Mouse (Mus musculus) layer of hippocampus, adult 9-11 months (tissue): ENCODE data around the gene Anks4b.

Experiments
- DNase-seq: peaks from one replicate; pipeline ENCODE4 v3.0.0; 2022

Anks4b gene

DNA sequence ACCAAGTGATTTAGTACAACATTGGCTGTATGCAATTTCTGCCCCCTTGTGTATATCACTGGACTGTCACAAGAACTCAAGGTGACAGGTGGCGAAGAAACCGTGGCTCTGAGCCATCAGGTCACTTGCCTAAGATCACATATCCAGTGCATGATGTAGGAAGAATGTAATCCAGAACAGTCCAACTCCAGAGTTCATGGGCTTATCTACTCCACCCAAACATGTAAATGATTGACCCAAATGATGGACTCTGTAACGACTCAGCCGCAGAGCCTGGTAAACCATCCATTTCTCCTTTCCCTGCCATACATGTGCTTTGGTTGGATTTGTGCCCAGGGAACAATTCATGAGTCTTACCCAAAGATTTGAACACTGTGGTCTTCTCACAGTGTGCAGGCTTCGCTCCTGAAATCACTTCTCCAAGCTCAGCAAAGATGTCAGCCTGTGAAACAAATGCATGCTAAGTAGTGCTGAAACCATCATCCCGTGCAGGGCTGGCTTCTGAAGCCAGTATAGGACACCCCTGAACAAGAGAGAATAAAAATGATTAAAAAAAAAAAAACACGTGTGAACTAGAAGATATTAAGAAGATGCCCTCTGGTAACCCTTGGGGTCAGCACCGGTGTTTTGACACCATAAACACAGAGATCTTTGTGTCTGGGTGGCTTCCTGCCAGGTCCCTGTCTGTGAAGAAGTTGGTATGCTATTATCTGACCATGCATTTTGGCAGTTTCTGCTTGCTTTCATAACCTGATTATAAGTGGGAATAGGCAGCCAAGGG is 15.9 kb downstream of the Anks4b start:
- DNase-seq = no peak

DNA sequence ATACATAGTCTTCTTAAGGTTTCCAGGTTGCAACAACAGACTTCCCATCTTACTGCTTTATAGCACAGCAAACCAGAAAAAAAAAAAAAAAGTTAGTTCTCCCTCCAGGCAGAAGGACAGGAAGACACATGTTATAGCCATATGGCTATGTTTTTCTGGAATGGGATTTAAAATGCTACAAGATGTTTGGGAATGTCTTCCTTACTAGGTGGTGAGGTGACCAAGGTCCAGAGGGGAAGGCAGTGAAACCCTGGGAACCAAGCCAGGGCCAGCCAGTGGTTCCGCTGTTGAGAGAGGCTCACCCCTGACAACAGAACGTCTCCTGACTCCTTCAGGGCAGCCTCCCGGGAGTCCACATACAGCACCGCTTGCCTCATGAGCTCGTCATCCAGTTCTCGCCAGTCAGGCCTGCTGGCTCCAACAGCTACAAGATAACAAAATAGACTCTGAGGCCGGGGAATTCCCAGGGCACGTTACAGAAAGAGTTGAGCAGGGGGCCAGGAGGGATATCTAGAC is 16.6 kb downstream of the Anks4b start:
- DNase-seq = no peak

DNA sequence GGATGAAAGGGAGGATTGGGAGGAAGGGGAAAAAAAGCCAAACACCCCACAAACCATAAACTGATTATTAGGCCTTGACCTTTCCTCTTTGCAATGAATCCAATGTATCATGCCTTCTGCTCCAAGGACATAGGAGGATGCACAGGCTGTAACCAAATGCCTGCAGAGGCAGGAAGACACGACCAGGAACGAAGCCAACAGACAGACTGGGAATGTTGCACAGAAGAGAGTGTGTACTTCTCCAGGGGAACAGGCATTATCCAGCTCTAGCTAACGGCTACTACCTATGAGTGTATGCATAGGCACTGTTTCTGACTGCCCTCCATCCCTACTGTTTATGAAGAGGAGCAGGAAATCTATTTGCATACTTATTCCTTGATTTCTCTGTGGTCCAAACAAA is 18.5 kb downstream of the Anks4b start:
- DNase-seq = peak; percentile 52

DNA sequence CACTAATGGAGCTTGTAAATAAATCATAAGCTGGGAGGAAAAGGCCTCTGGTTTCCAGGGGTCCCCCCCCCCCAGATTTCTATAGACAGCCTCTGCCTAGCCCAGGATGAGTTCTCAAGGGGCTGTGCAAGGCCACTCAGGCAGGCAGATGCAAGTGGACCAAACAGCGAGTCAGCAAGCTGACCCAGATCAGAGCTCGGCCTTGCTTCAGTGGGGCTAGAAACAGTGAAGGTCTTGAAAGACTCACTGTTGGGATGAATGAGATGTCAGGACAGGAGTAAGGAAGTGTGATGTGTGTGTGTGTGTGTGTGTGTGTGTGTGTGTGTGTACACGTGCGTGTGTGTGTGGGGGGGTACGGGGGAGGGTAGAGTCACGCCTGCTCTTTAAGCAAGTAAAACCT is 19.2 kb downstream of the Anks4b start:
- no peak for DNase-seq

DNA sequence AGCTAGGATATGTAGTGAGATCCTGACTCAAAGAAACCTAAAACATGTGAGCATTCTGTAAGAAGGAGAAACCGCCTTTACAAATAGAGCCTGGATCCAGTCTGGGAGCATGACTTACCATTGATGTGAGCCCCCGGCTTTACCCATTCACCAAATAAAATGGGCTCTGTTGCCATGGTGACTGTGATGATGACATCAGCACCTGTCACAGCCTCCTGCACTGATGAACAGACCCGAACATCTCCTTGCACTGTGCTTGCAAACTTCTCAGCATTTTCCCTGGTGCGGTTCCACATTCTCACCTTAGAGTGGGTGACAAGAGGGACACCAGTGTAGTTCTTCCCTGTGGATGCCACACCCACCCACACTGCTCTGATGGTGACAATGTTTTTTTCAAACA is 21.5 kb downstream of the Anks4b start:
- DNase-seq = no peak

DNA sequence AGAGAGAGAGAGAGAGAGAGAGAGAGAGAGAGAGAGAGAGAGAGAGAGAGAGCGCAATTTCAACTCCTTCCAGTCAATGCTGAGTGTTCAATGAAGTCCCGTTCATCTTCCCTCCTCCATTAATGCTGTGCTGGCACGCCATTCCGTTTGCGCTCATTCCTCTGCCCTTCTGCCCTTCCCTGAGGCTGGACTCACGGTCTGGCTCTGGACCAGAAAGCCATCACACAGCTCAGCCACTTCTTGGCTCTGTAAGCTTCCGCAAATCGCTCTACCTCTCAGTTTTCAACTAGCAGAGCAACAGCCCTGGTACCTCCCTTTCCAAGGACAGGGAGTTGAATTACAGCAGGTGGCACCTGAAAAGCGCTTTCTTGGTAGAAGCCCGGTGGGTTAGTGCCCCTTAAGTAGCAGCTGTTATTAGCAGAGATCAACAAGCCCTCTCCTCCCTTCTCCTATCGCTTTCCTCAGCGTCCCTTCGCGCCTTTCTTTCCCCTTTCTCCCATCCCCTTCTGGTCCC is 27.6 kb downstream of the Anks4b start:
- no peak for DNase-seq

DNA sequence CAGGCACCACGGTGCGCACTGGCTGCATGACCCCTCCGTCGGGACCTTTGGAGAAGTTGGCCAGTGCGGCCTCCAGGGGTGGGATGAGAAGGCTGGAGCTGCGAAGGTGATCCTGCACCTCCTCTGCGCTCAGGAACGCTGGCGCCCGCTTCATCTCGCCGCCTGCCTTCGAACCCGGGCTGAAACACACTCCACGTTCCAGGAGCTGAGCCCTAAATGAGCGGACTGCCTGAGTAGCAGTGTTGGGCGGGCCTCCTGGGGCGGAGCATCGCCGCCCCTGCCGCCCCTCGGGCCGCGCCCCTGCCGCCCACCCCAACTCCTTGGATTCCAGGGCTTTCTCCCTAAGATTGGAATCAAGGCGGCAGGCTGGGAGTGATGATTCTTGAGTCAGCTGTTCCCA is 28.1 kb downstream of the Anks4b start, which contains the start of gene Crym:
TSS of gene Crym (minus strand) at position 341 of the 400 bp plus-strand sequence.
- peak; percentile 36 for DNase-seq

DNA sequence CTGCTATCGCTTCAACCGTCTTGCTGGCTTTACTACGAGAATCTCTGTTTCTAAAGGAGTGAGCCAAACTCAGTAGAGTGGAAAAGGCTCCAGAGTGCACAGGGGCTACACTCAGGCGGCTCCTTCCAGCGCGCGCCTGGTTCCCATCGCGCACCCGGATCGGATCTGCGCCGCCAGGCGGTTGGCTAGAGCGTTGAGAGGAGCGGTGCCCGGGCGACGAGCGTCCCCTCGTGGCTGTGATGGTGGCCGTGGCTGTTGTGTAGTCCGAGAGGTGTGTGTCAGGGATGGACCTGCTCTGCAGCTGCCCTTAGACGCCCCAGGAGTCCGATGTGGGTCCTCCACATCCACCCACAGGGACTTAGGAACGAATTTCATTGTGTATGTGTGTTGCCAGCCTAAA is 30.1 kb downstream of the Anks4b start, which contains the start of gene Abca14:
TSS of gene Abca14 (plus strand) at position 173 of the 400 bp plus-strand sequence.
- DNase-seq = peak; percentile 78

DNA sequence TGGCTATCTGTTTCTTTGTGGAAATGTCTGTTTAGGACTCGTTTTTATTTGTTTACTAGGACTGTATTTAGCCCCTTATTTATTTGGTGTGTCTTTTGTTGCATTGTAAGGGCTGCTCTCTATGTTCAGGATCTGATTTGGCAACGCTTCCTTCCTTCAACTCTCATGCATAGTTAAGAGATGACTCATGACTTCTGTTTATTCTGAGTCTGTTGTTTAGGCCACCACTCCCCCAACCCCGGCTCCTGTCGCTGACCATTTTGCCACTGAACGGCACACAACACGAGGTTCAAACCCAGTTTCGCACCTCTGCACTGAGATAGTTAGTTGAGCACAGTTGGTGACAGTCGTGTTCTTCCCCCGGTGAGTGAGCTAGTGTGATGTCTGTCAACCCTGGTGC is 32.3 kb downstream of the Anks4b start:
- no peak for DNase-seq

DNA sequence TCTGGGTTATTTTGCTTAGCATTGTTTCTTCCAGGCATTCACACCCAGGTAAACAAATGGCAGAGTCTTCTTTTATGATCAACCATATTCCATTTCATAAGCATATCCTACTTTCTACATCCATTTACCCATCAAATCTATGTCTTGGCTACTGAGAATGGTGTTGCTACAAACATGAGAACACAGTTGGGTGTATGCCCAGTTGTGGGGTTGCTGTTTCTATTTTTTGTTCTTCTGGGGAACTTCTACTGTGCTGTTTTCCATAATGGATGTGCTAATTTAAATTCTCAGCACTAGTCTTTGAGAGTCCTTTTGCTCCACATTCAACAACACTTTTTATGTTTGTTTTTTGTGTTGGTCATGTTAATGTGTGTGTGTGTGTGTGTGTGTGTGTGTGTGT is 54.9 kb downstream of the Anks4b start:
- no peak for DNase-seq
